Mouse (Mus musculus) heart, embryonic 12.5 days (tissue): Measurements from ENCODE around the gene Mef2c. TPM values are rescaled to one million over a fixed set of nuclear protein-coding genes. Genes with fewer than 3 reads are reported as not detected.

Experiments
- ATAC-seq: fragments of 200-750 bp; cut with Nextera tagmentation; 2 replicates; pipeline ENCODE4 v1.8.0; 2017; ENCODE audit warnings: moderate TSS enrichment, moderate library complexity; ENCODE audit not compliant: insufficient number of reproducible peaks, low FRiP score
- H3K27ac ChIP-seq: fragments of 300-500 bp; sonication (generic); 2 replicates; pipeline ENCODE4 v1.5.1; 2016; ENCODE audit warnings: mild to moderate bottlenecking, moderate library complexity; ENCODE audit not compliant: poor library complexity, severe bottlenecking
- H3K27me3 ChIP-seq: fragments of 300-500 bp; sonication (generic); replicated peaks from 2 replicates; pipeline ENCODE4 v1.6.1; 2016; ENCODE audit warnings: mild to moderate bottlenecking, moderate library complexity
- H3K36me3 ChIP-seq: fragments of 300-500 bp; sonication (generic); 2 replicates; pipeline ENCODE4 v1.6.1; 2016; ENCODE audit warnings: mild to moderate bottlenecking, moderate library complexity
- H3K4me1 ChIP-seq: fragments of 300-500 bp; sonication (generic); replicated peaks from 2 replicates; pipeline ENCODE4 v1.6.1; 2016; ENCODE audit warnings: mild to moderate bottlenecking
- H3K4me2 ChIP-seq: fragments of 300-500 bp; sonication (generic); 2 replicates; pipeline ENCODE4 v1.6.1; 2016; ENCODE audit warnings: mild to moderate bottlenecking, moderate library complexity
- H3K4me3 ChIP-seq: fragments of 300-500 bp; sonication (generic); 2 replicates; pipeline ENCODE4 v1.5.1; 2016; ENCODE audit warnings: mild to moderate bottlenecking
- H3K9ac ChIP-seq: fragments of 300-500 bp; sonication (generic); 2 replicates; pipeline ENCODE4 v1.6.1; 2016; ENCODE audit warnings: mild to moderate bottlenecking, moderate library complexity
- H3K9me3 ChIP-seq: fragments of 300-500 bp; sonication (generic); replicated peaks from 2 replicates; pipeline ENCODE4 v1.6.1; 2016; ENCODE audit warnings: mild to moderate bottlenecking, moderate library complexity
- WGBS: fragments of 180-500 bp; shearing (Covaris S2); methylation state at CpG from one replicate; pipeline ENCODE4 v1.1.7; 2016; 5-methylcytosine and 5-hydroxymethylcytosine counted together
- polyA plus RNA-seq: library from polyadenylated mRNA; unstranded; fragments of >200 nt; fragmentation: Nextera tagmentation; extraction: Ambion mirVana; gene quantifications from 2 replicates; pipeline ENCODE4 v1.2.1, GENCODE M21; 2016

The Mef2c gene
- polyA plus RNA-seq, 1 experiment from 2014 or later: 117 TPM

- WGBS: 73% methylated on average over 3 of the region's 3 CpGs
- no peak overlapping the region for H3K27ac ChIP-seq
- no peak overlapping the region for H3K4me2 ChIP-seq
- no peak overlapping the region for H3K4me3 ChIP-seq
- no peaks in the 10 kb centered on the region for H3K9me3 ChIP-seq
- H3K9ac ChIP-seq: no peak overlapping the region
- H3K36me3 ChIP-seq: no peaks in the 10 kb centered on the region
- ATAC-seq: no peak
- no peaks in the 10 kb centered on the region for H3K27me3 ChIP-seq
- H3K4me1 ChIP-seq: peaks cover 30% of the 10 kb centered on the region
Observed at GRCm38 (mm10) chr13:83609517-83609878, 105.7 kb downstream of the Mef2c start.

GRCm38 (mm10) chr13:83610124-83610523 is 106.3 kb downstream of the Mef2c start:
- no peaks in the 10 kb centered on the region for H3K9me3 ChIP-seq
- H3K36me3 ChIP-seq: no peaks in the 10 kb centered on the region
- no peak overlapping the region for H3K27ac ChIP-seq
- whole genome bisulfite sequencing: 76% methylated on average over 8 of the region's 8 CpGs
- H3K4me3 ChIP-seq: no peak overlapping the region
- peaks cover 25% of the 10 kb centered on the region for H3K4me1 ChIP-seq
- no peak overlapping the region for H3K9ac ChIP-seq
- no peak for ATAC-seq
- no peaks in the 10 kb centered on the region for H3K27me3 ChIP-seq
- H3K4me2 ChIP-seq: no peak overlapping the region

DNA sequence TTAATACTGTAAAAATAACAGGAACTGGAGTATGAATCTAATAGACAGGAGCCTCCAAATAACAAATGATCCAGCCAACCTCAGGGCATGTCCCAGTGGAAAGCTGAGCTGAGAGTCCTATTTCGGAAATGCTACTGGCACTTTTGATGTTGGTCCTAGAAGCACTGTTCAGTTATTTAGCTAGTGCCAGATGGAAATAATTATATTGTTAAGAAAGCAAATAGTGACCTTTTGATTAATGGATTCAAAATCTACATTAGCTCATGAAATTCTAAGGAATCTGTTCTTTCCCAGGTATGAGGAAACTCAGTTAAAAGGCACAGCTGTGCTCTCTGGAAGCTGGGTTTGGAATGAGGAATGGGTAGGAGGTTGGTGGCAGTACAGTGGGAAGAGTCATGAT is 108.4 kb downstream of the Mef2c start:
- H3K9ac ChIP-seq: no peak overlapping the region
- H3K27ac ChIP-seq: no peak overlapping the region
- no peak overlapping the region for H3K4me3 ChIP-seq
- H3K4me2 ChIP-seq: no peak overlapping the region
- H3K36me3 ChIP-seq: no peaks in the 10 kb centered on the region
- no peaks in the 10 kb centered on the region for H3K9me3 ChIP-seq
- WGBS: 84% methylated on average over 1 of the region's 1 CpGs
- peaks cover 21% of the 10 kb centered on the region for H3K4me1 ChIP-seq
- no peak for ATAC-seq
- no peaks in the 10 kb centered on the region for H3K27me3 ChIP-seq

- Histone ChIP-seq H3K9me3 (no peaks in the 10 kb centered on the region), H3K4me3 (no peak overlapping the region), H3K27me3 (no peaks in the 10 kb centered on the region), H3K27ac (no peak overlapping the region), H3K4me1 (peaks cover 8% of the 10 kb centered on the region), H3K4me2 (no peak overlapping the region), H3K9ac (no peak overlapping the region), H3K36me3 (0 out of 2 replicates have a peak, but pooled peaks cover 3% of the 10 kb centered on the region)
- no peak for ATAC-seq
- WGBS: 83% methylated on average over 3 of the region's 3 CpGs
Observed at GRCm38 (mm10) chr13:83615875-83616274, 112.0 kb downstream of the Mef2c start.

DNA sequence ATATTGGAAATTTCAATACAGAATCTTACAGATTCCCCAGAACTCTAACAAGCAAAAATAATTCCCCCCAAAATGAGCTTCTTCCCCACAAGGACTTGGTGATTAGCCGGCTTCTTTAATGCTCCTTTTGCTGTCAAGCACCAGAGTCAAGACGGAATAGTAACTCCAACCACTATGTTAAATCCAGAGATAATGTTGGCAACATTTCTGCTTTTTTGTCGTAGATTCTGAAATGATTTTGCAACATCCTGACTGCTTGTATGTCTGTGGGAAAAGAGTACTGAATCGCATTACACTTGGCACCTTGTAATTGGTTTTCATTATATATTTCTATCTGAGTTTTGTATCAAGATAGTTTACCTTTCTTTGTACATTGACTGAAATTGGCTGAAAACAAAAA is 120.8 kb downstream of the Mef2c start:
- Histone ChIP-seq H3K27me3 (no peaks in the 10 kb centered on the region), H3K4me3 (no peak overlapping the region), H3K9me3 (no peaks in the 10 kb centered on the region), H3K4me2 (no peak overlapping the region), H3K9ac (no peak overlapping the region), H3K27ac (no peak overlapping the region), H3K4me1 (no peaks in the 10 kb centered on the region), H3K36me3 (peaks cover 17% of the 10 kb centered on the region)
- WGBS: 89% methylated on average over 4 of the region's 4 CpGs
- ATAC-seq: no peak

DNA sequence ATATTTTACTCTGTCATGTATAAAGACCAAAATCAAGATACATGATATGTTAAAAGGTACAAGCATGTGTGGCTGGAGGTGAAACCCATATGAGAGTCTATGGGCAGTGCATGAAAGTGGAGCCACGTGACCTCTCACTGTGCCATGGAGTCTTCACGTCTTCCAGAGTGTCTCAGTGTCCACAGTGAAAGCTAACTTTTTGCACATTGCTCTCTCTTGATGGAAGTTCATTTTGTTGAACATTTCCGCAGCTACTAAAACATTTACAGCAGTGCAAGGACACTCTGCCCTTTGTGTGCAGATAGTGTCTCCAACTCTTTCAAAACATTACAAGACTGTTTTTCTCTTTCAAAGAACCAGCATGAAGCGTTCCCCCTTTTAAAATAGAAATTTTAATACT is 123.6 kb downstream of the Mef2c start:
- WGBS: 83% methylated on average over 4 of the region's 4 CpGs
- H3K36me3 ChIP-seq: peaks cover 14% of the 10 kb centered on the region
- no peaks in the 10 kb centered on the region for H3K9me3 ChIP-seq
- H3K27ac ChIP-seq: no peak overlapping the region
- no peak overlapping the region for H3K4me2 ChIP-seq
- no peak overlapping the region for H3K4me3 ChIP-seq
- H3K27me3 ChIP-seq: no peaks in the 10 kb centered on the region
- no peaks in the 10 kb centered on the region for H3K4me1 ChIP-seq
- no peak overlapping the region for H3K9ac ChIP-seq
- ATAC-seq: no peak

GRCm38 (mm10) chr13:83628139-83628538 is 124.3 kb downstream of the Mef2c start:
- 44% methylated on average over 3 of the region's 3 CpGs for WGBS
- ATAC-seq: no peak
- Histone ChIP-seq H3K9me3 (no peaks in the 10 kb centered on the region), H3K36me3 (peaks cover 18% of the 10 kb centered on the region), H3K27ac (no peak overlapping the region), H3K4me3 (no peak overlapping the region), H3K4me2 (no peak overlapping the region), H3K27me3 (no peaks in the 10 kb centered on the region), H3K9ac (no peak overlapping the region), H3K4me1 (no peaks in the 10 kb centered on the region)

- H3K36me3 ChIP-seq: peaks cover 12% of the 10 kb centered on the region
- H3K4me1 ChIP-seq: no peaks in the 10 kb centered on the region
- H3K9me3 ChIP-seq: no peaks in the 10 kb centered on the region
- H3K4me3 ChIP-seq: no peak overlapping the region
- no peak for ATAC-seq
- H3K27ac ChIP-seq: no peak overlapping the region
- 86% methylated on average over 5 of the region's 5 CpGs for WGBS
- H3K9ac ChIP-seq: no peak overlapping the region
- H3K27me3 ChIP-seq: no peaks in the 10 kb centered on the region
- no peak overlapping the region for H3K4me2 ChIP-seq
Observed at GRCm38 (mm10) chr13:83633155-83633554, 129.3 kb downstream of the Mef2c start.

DNA sequence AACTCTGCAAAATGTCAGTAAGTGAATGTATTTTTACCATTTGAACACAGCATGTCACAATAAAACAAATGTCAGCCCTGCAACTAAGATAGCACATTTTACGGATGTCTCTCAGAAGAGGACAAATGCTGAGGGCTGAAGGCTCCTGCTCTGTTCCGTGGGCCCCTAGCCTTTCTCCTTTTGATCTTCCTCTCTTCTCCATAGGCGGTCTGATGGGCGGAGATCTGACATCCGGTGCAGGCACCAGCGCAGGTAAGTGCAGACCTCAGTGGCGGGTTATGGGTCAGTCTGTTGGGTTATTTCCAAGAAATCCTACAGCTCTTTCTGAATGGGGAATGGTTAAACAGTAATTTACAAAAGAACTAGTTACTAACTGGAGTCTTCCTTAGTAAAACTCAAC is 131.4 kb downstream of the Mef2c start:
- WGBS: 62% methylated on average over 7 of the region's 7 CpGs
- Histone ChIP-seq H3K27me3 (no peaks in the 10 kb centered on the region), H3K9me3 (no peaks in the 10 kb centered on the region), H3K4me1 (no peaks in the 10 kb centered on the region), H3K4me3 (no peak overlapping the region), H3K27ac (no peak overlapping the region), H3K9ac (no peak overlapping the region), H3K4me2 (no peak overlapping the region), H3K36me3 (peaks cover 20% of the 10 kb centered on the region)
- no peak for ATAC-seq

GRCm38 (mm10) chr13:83637666-83638065 is 133.8 kb downstream of the Mef2c start:
- Histone ChIP-seq H3K9ac (no peak overlapping the region), H3K4me3 (no peak overlapping the region), H3K4me2 (no peak overlapping the region), H3K9me3 (no peaks in the 10 kb centered on the region), H3K27ac (no peak overlapping the region), H3K36me3 (peaks cover 23% of the 10 kb centered on the region), H3K27me3 (no peaks in the 10 kb centered on the region), H3K4me1 (no peaks in the 10 kb centered on the region)
- ATAC-seq: no peak
- WGBS: 95% methylated on average over 3 of the region's 3 CpGs

DNA sequence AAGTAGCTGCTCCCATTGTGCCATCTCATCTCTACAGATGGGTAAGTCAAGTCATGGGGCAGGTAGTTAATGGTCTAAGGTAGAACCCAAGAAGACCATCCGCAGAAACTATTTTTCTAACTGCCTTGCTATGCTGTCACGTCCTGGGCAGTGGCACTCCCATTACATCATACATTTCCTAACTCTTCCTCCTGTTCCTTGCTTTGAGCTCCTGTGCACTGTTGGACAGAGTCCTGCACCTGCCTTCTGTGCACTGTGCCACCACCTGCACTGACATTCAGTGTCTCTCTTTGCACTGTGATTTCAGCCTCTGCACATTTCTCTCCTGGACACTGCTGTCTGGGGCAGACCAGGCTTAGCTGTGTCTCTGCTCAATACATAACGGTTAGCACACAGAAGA is 134.9 kb downstream of the Mef2c start:
- Histone ChIP-seq H3K4me2 (no peak overlapping the region), H3K27me3 (no peaks in the 10 kb centered on the region), H3K36me3 (peaks cover 13% of the 10 kb centered on the region), H3K27ac (no peak overlapping the region), H3K9me3 (no peaks in the 10 kb centered on the region), H3K4me1 (0 out of 2 replicates have a peak, but pooled peaks cover 2% of the 10 kb centered on the region), H3K4me3 (no peak overlapping the region), H3K9ac (no peak overlapping the region)
- ATAC-seq: no peak
- 86% methylated on average over 3 of the region's 3 CpGs for WGBS

GRCm38 (mm10) chr13:83649051-83649450 is 145.2 kb downstream of the Mef2c start:
- Histone ChIP-seq H3K4me1 (no peaks in the 10 kb centered on the region), H3K4me3 (no peak overlapping the region), H3K36me3 (peaks cover 30% of the 10 kb centered on the region), H3K27me3 (no peaks in the 10 kb centered on the region), H3K4me2 (no peak overlapping the region), H3K27ac (no peak overlapping the region), H3K9ac (no peak overlapping the region), H3K9me3 (no peaks in the 10 kb centered on the region)
- 91% methylated on average over 3 of the region's 3 CpGs for WGBS
- no peak for ATAC-seq
